Mouse (Mus musculus): ENCODE results near the gene Ccr3. TPM values are rescaled to one million over a fixed set of nuclear protein-coding genes. Genes with fewer than 3 reads are reported as not detected.

Gene Ccr3
- polyA plus RNA-seq, 1 experiment from 2014 or later, result not detected

DNA sequence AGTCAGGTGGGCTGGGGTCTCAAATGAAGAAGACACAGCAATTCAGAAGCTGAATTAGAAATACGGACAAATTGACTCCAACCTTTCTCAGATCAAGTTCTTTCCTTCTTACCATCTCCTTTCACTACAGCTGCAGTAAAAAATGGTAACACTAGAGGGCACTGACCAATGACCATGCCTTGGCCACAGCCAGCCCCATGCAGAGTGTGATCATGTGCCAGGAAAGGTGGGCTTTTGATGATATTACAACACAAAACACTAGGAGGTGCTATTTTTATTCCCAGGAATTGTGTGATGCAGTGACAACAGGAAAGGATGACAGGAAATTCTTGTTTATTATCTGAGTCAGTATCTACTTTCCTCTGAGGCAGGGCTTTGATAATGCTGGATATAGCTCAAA lies 11.6 kb downstream of the Ccr3 start:
- H3K9ac ChIP-seq (ENCODE audit: low read length), result no peak overlapping the region
- H3K9me3 ChIP-seq (ENCODE audit: control insufficient read depth, low read length), result no peaks in the 10 kb centered on the region
- no peak overlapping the region for H3K4me2 ChIP-seq (ENCODE audit: low read length)
- H3K4me3 ChIP-seq (ENCODE audit: low read depth, low read length), result no peak overlapping the region
- H3K36me3 ChIP-seq (ENCODE audit: control insufficient read depth, insufficient read depth, low read length), result no peaks in the 10 kb centered on the region
- WGBS, result 55% methylated on average over 1 of the region's 1 CpGs
- DNase-seq (ENCODE audit: low spot score) (no peak), ATAC-seq (replicated peaks; ENCODE audit: low FRiP score, low TSS enrichment, low read depth) (no peak)
- no peaks in the 10 kb centered on the region for H3K27me3 ChIP-seq (replicated peaks; ENCODE audit: control insufficient read depth, insufficient read depth, low read length)
- H3K4me1 ChIP-seq (replicated peaks; ENCODE audit: control insufficient read depth, insufficient read depth, low read length), result no peaks in the 10 kb centered on the region
- no peak overlapping the region for H3K27ac ChIP-seq (ENCODE audit: low read depth)

DNA sequence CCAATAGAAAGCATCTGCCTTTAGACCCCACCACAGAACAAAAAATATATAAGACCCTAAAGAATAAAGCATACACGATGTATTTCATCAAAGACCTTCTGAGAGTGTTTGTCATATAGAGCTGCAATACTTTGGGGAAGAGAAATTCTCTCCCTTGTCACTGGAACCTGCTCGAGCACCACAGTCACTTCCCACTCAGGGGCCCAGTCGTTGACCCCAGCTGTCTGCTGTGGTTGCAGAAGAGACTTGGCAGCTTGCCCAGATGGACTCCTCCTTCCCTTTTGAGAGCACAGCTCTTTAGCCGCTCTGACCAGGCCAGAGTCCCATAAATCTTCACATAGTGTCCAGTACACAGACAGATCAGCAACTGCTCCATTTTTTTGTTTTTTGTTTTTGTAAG lies 15.9 kb downstream of the Ccr3 start:
- no peak overlapping the region for H3K4me2 ChIP-seq (ENCODE audit: low read length)
- H3K4me1 ChIP-seq (replicated peaks; ENCODE audit: control insufficient read depth, insufficient read depth, low read length), result no peaks in the 10 kb centered on the region
- no peaks in the 10 kb centered on the region for H3K36me3 ChIP-seq (ENCODE audit: control insufficient read depth, insufficient read depth, low read length)
- no peaks in the 10 kb centered on the region for H3K27me3 ChIP-seq (replicated peaks; ENCODE audit: control insufficient read depth, insufficient read depth, low read length)
- no peaks in the 10 kb centered on the region for H3K9me3 ChIP-seq (ENCODE audit: control insufficient read depth, low read length)
- DNase-seq (ENCODE audit: low spot score) (no peak), ATAC-seq (replicated peaks; ENCODE audit: low FRiP score, low TSS enrichment, low read depth) (no peak; the same call in 1 of the 2 replicates)
- H3K9ac ChIP-seq (ENCODE audit: low read length), result no peak overlapping the region
- H3K27ac ChIP-seq (ENCODE audit: low read depth), result no peak overlapping the region
- 18% methylated on average over 4 of the region's 4 CpGs for WGBS
- H3K4me3 ChIP-seq (ENCODE audit: low read depth, low read length), result no peak overlapping the region

- no peak overlapping the region for H3K4me3 ChIP-seq (ENCODE audit: low read depth, low read length)
- no peaks in the 10 kb centered on the region for H3K27me3 ChIP-seq (replicated peaks; ENCODE audit: control insufficient read depth, insufficient read depth, low read length)
- DNase-seq (ENCODE audit: low spot score) (no peak), ATAC-seq (replicated peaks; ENCODE audit: low FRiP score, low TSS enrichment, low read depth) (no peak)
- 36% methylated on average over 2 of the region's 2 CpGs for WGBS
- no peaks in the 10 kb centered on the region for H3K9me3 ChIP-seq (ENCODE audit: control insufficient read depth, low read length)
- no peak overlapping the region for H3K4me2 ChIP-seq (ENCODE audit: low read length)
- H3K27ac ChIP-seq (ENCODE audit: low read depth), result no peak overlapping the region
- no peaks in the 10 kb centered on the region for H3K36me3 ChIP-seq (ENCODE audit: control insufficient read depth, insufficient read depth, low read length)
- no peaks in the 10 kb centered on the region for H3K4me1 ChIP-seq (replicated peaks; ENCODE audit: control insufficient read depth, insufficient read depth, low read length)
- H3K9ac ChIP-seq (ENCODE audit: low read length), result no peak overlapping the region
Measured at GRCm38 (mm10) chr9:124038158-124038582, 16.4 kb downstream of the Ccr3 start.

GRCm38 (mm10) chr9:124038949-124039348 lies 17.2 kb downstream of the Ccr3 start:
- Histone ChIP-seq H3K4me3 (ENCODE audit: low read depth, low read length) (no peak overlapping the region), H3K9ac (ENCODE audit: low read length) (no peak overlapping the region), H3K9me3 (ENCODE audit: control insufficient read depth, low read length) (no peaks in the 10 kb centered on the region), H3K36me3 (ENCODE audit: control insufficient read depth, insufficient read depth, low read length) (no peaks in the 10 kb centered on the region), H3K4me1 (replicated peaks; ENCODE audit: control insufficient read depth, insufficient read depth, low read length) (no peaks in the 10 kb centered on the region), H3K4me2 (ENCODE audit: low read length) (no peak overlapping the region), H3K27me3 (replicated peaks; ENCODE audit: control insufficient read depth, insufficient read depth, low read length) (no peaks in the 10 kb centered on the region), H3K27ac (ENCODE audit: low read depth) (no peak overlapping the region)
- ATAC-seq (replicated peaks; ENCODE audit: low FRiP score, low TSS enrichment, low read depth), result no peak
- no peak for DNase-seq (ENCODE audit: low spot score)
- WGBS, result 83% methylated on average over 5 of the region's 5 CpGs

- no peak overlapping the region for H3K27ac ChIP-seq (ENCODE audit: low read depth)
- ATAC-seq (replicated peaks; ENCODE audit: low FRiP score, low TSS enrichment, low read depth) (no peak), DNase-seq (ENCODE audit: low spot score) (no peak)
- no peaks in the 10 kb centered on the region for H3K4me1 ChIP-seq (replicated peaks; ENCODE audit: control insufficient read depth, insufficient read depth, low read length)
- no peaks in the 10 kb centered on the region for H3K27me3 ChIP-seq (replicated peaks; ENCODE audit: control insufficient read depth, insufficient read depth, low read length)
- WGBS, result 78% methylated on average over 3 of the region's 3 CpGs
- H3K4me2 ChIP-seq (ENCODE audit: low read length), result no peak overlapping the region
- no peak overlapping the region for H3K9ac ChIP-seq (ENCODE audit: low read length)
- H3K4me3 ChIP-seq (ENCODE audit: low read depth, low read length), result no peak overlapping the region
- H3K36me3 ChIP-seq (ENCODE audit: control insufficient read depth, insufficient read depth, low read length), result no peaks in the 10 kb centered on the region
- no peaks in the 10 kb centered on the region for H3K9me3 ChIP-seq (ENCODE audit: control insufficient read depth, low read length)
Measured at GRCm38 (mm10) chr9:124040932-124041331, 19.2 kb downstream of the Ccr3 start.

GRCm38 (mm10) chr9:124053532-124053931 lies 31.8 kb downstream of the Ccr3 start:
- WGBS, result 54% methylated on average over 2 of the region's 2 CpGs
- Histone ChIP-seq H3K9ac (ENCODE audit: low read length) (no peak overlapping the region), H3K4me1 (replicated peaks; ENCODE audit: control insufficient read depth, insufficient read depth, low read length) (no peaks in the 10 kb centered on the region), H3K4me3 (ENCODE audit: low read depth, low read length) (no peak overlapping the region), H3K27me3 (replicated peaks; ENCODE audit: control insufficient read depth, insufficient read depth, low read length) (no peaks in the 10 kb centered on the region), H3K9me3 (ENCODE audit: control insufficient read depth, low read length) (no peaks in the 10 kb centered on the region), H3K36me3 (ENCODE audit: control insufficient read depth, insufficient read depth, low read length) (no peaks in the 10 kb centered on the region), H3K27ac (ENCODE audit: low read depth) (no peak overlapping the region), H3K4me2 (ENCODE audit: low read length) (no peak overlapping the region)
- DNase-seq (ENCODE audit: low spot score), result no peak
- no peak for ATAC-seq (replicated peaks; ENCODE audit: low FRiP score, low TSS enrichment, low read depth)

DNA sequence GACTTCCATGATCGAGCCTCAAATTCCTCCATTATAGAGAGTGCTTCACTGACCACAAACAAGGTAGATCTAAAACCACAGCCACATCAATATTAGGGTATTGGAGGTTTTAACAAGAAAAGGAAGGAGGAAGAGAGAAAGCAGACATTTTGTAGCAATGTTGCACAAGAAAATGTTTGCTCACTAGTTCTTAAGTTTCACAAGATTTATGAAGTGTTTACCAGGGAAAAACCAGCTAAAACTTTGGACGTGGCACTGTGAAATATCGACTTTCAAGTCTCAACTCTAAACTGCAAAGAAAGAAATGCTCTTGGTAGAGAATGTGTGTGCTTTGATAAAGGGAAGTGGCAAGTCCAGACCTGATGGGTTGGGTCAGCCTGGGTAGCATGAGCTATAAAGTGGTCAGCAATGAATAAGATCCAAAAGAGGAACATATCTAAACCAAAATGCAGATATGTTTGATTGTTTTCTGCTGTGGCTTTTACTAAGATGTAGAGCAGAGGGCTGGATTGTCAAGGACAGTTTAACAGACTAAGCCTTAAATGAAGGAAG lies 34.5 kb downstream of the Ccr3 start:
- Histone ChIP-seq H3K27ac (ENCODE audit: low read depth) (no peak overlapping the region), H3K27me3 (replicated peaks; ENCODE audit: control insufficient read depth, insufficient read depth, low read length) (no peaks in the 10 kb centered on the region), H3K4me2 (ENCODE audit: low read length) (no peak overlapping the region), H3K9me3 (ENCODE audit: control insufficient read depth, low read length) (no peaks in the 10 kb centered on the region), H3K4me3 (ENCODE audit: low read depth, low read length) (no peak overlapping the region), H3K4me1 (replicated peaks; ENCODE audit: control insufficient read depth, insufficient read depth, low read length) (no peaks in the 10 kb centered on the region), H3K9ac (ENCODE audit: low read length) (no peak overlapping the region), H3K36me3 (ENCODE audit: control insufficient read depth, insufficient read depth, low read length) (no peaks in the 10 kb centered on the region)
- WGBS, result 48% methylated on average over 3 of the region's 3 CpGs
- ATAC-seq (replicated peaks; ENCODE audit: low FRiP score, low TSS enrichment, low read depth) (no peak), DNase-seq (ENCODE audit: low spot score) (no peak)

DNA sequence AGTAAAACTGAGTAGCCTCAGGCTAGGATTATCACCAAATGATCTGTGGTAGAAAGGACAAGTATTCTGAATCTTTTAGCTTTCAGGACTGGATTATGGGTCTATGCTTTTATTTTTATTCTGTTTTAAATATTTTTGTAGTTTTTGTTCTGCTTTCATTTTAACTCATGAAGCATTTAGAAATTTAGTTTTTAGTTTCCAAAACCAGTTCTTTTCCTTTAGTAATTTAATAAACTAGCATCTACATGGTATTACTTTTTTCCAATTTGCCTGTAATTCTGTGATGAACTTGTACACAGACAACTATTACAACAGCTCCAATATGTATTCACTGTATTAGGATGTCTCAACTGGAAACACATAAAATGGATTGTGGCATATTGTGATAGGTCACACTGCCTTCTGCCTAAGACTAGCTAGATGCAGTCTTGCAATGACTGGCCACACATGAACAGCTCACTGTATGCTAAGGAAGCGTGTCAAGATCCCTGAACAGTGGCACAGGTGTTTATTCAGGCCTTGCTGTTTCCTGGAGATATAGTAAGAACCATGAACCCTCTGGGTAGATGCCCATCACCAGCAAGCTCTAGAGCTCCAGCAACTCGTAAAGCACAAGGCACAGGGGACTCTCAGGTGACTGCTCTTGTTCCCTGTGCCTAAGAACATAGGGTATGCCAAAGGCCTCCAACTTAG lies 38.0 kb downstream of the Ccr3 start:
- ATAC-seq (replicated peaks; ENCODE audit: low FRiP score, low TSS enrichment, low read depth) (no peak), DNase-seq (ENCODE audit: low spot score) (no peak)
- Histone ChIP-seq H3K27me3 (replicated peaks; ENCODE audit: control insufficient read depth, insufficient read depth, low read length) (no peaks in the 10 kb centered on the region), H3K9ac (ENCODE audit: low read length) (no peak overlapping the region), H3K4me3 (ENCODE audit: low read depth, low read length) (no peak overlapping the region), H3K36me3 (ENCODE audit: control insufficient read depth, insufficient read depth, low read length) (no peaks in the 10 kb centered on the region), H3K4me2 (ENCODE audit: low read length) (no peak overlapping the region), H3K9me3 (ENCODE audit: control insufficient read depth, low read length) (no peaks in the 10 kb centered on the region), H3K4me1 (replicated peaks; ENCODE audit: control insufficient read depth, insufficient read depth, low read length) (no peaks in the 10 kb centered on the region), H3K27ac (ENCODE audit: low read depth) (no peak overlapping the region)
- 71% methylated on average over 2 of the region's 2 CpGs for WGBS
